Mouse (Mus musculus): ENCODE measurements at regions not wholly inside any gene's neighbourhood (a gene's known extent, or its start where the extent isn't known, plus 50 kb on each side); places are given as distances from the start of the nearest gene placed in this dataset.

GRCm38 (mm10) chr5:118829031-118829698 is 268.7 kb downstream of the Med13l start:
- no peak for TF ChIP-seq ZMIZ1 (IDR thresholded peaks at IDR 0.05; ENCODE audit: low read depth, low read length)
- no peak for TF ChIP-seq MYB (IDR thresholded peaks at IDR 0.05; ENCODE audit: low read depth, low read length)
- TF ChIP-seq ZKSCAN1 (IDR thresholded peaks at IDR 0.05; ENCODE audit: low read depth, low read length), result no peak
- no peak for DNase-seq (ENCODE audit: low read depth, low spot score)
- Histone ChIP-seq H3K4me1 (ENCODE audit: control insufficient read depth in 1 of 2, insufficient read depth in 2 of 2, low read length in 2 of 2) (no peaks in the 10 kb centered on the region), H3K4me3 (ENCODE audit: control insufficient read depth in 1 of 2, insufficient read depth in 1 of 2, low read depth in 2 of 2, low read length in 2 of 2) (no peak overlapping the region), H3K9me3 (replicated peaks; ENCODE audit: insufficient read depth, low read length) (no peaks in the 10 kb centered on the region), H3K27ac (ENCODE audit: control insufficient read depth, low read depth, low read length) (no peak overlapping the region), H3K9ac (ENCODE audit: control insufficient read depth, low read depth, low read length, poor library complexity, severe bottlenecking) (no peak overlapping the region), H3K27me3 (ENCODE audit: control insufficient read depth in 1 of 2, insufficient read depth in 2 of 2, low read length in 2 of 2) (no peaks in the 10 kb centered on the region), H3K36me3 (ENCODE audit: control insufficient read depth in 1 of 2, insufficient read depth in 2 of 2, low read length in 2 of 2) (no peaks in the 10 kb centered on the region), H3K79me2 (ENCODE audit: control insufficient read depth, insufficient read depth, low read length, poor library complexity) (no peaks in the 10 kb centered on the region)

GRCm38 (mm10) chr5:118832701-118833100 is 272.2 kb downstream of the Med13l start:
- no peak overlapping the region for H3K4me3 ChIP-seq (ENCODE audit: control insufficient read depth in 1 of 2, insufficient read depth in 1 of 2, low read depth in 2 of 2, low read length in 2 of 2)
- H3K27me3 ChIP-seq (ENCODE audit: control insufficient read depth in 1 of 2, insufficient read depth in 2 of 2, low read length in 2 of 2), result no peaks in the 10 kb centered on the region
- H3K27ac ChIP-seq (ENCODE audit: control insufficient read depth, low read depth, low read length), result no peak overlapping the region
- TF ChIP-seq BHLHE40 (IDR thresholded peaks at IDR 0.05; ENCODE audit: borderline replicate concordance, low read depth, low read length), result no peak
- TF ChIP-seq ZNF384 (IDR thresholded peaks at IDR 0.05; ENCODE audit: low read depth, low read length), result no peak
- no peak for TF ChIP-seq MAZ (IDR thresholded peaks at IDR 0.05; ENCODE audit: low read depth, low read length)
- TF ChIP-seq UBTF (IDR thresholded peaks at IDR 0.05; ENCODE audit: borderline replicate concordance, insufficient read depth, low read depth, low read length), result no peak
- no peak for TF ChIP-seq POLR2A (IDR thresholded peaks at IDR 0.05; ENCODE audit: control insufficient read depth in 1 of 2, insufficient read depth in 1 of 2, low read depth in 1 of 2, low read length in 2 of 2, poor library complexity in 1 of 2)
- TF ChIP-seq ETS1 (IDR thresholded peaks at IDR 0.05; ENCODE audit: low read depth, low read length), result no peak
- no peak for TF ChIP-seq E2F4 (IDR thresholded peaks at IDR 0.05; ENCODE audit: borderline replicate concordance, low read depth, low read length)
- TF ChIP-seq TBP (IDR thresholded peaks at IDR 0.05; ENCODE audit: low read depth, low read length), result no peak
- TF ChIP-seq SIN3A (IDR thresholded peaks at IDR 0.05; ENCODE audit: low read length), result no peak
- H3K9ac ChIP-seq (ENCODE audit: control insufficient read depth, low read depth, low read length, poor library complexity, severe bottlenecking), result no peak overlapping the region
- no peaks in the 10 kb centered on the region for H3K79me2 ChIP-seq (ENCODE audit: control insufficient read depth, insufficient read depth, low read length, poor library complexity)
- H3K4me1 ChIP-seq (ENCODE audit: control insufficient read depth in 1 of 2, insufficient read depth in 2 of 2, low read length in 2 of 2), result no peaks in the 10 kb centered on the region
- H3K9me3 ChIP-seq (replicated peaks; ENCODE audit: insufficient read depth, low read length), result no peaks in the 10 kb centered on the region
- no peak for DNase-seq (ENCODE audit: low read depth, low spot score)
- no peaks in the 10 kb centered on the region for H3K36me3 ChIP-seq (ENCODE audit: control insufficient read depth in 1 of 2, insufficient read depth in 2 of 2, low read length in 2 of 2)

- no peaks in the 10 kb centered on the region for H3K79me2 ChIP-seq (ENCODE audit: control insufficient read depth, insufficient read depth, low read length, poor library complexity)
- H3K9ac ChIP-seq (ENCODE audit: control insufficient read depth, low read depth, low read length, poor library complexity, severe bottlenecking), result no peak overlapping the region
- H3K27me3 ChIP-seq (ENCODE audit: control insufficient read depth in 1 of 2, insufficient read depth in 2 of 2, low read length in 2 of 2), result no peaks in the 10 kb centered on the region
- no peak for DNase-seq (ENCODE audit: low read depth, low spot score)
- H3K4me3 ChIP-seq (ENCODE audit: control insufficient read depth in 1 of 2, insufficient read depth in 1 of 2, low read depth in 2 of 2, low read length in 2 of 2), result no peak overlapping the region
- no peaks in the 10 kb centered on the region for H3K4me1 ChIP-seq (ENCODE audit: control insufficient read depth in 1 of 2, insufficient read depth in 2 of 2, low read length in 2 of 2)
- no peak for TF ChIP-seq NRF1 (IDR thresholded peaks at IDR 0.05; ENCODE audit: insufficient read depth, low read depth, low read length, poor library complexity, severe bottlenecking)
- no peak for TF ChIP-seq JUND (IDR thresholded peaks at IDR 0.05; ENCODE audit: low read depth, low read length)
- no peak for TF ChIP-seq POLR2A (IDR thresholded peaks at IDR 0.05; ENCODE audit: control insufficient read depth in 1 of 2, insufficient read depth in 1 of 2, low read depth in 1 of 2, low read length in 2 of 2, poor library complexity in 1 of 2)
- no peak for TF ChIP-seq POLR2AphosphoS2 (IDR thresholded peaks at IDR 0.05; ENCODE audit: low read length)
- no peaks in the 10 kb centered on the region for H3K36me3 ChIP-seq (ENCODE audit: control insufficient read depth in 1 of 2, insufficient read depth in 2 of 2, low read length in 2 of 2)
- no peaks in the 10 kb centered on the region for H3K9me3 ChIP-seq (replicated peaks; ENCODE audit: insufficient read depth, low read length)
- no peak overlapping the region for H3K27ac ChIP-seq (ENCODE audit: control insufficient read depth, low read depth, low read length)
These were observed 273.6 kb downstream of the Med13l start for GRCm38 (mm10) chr5:118834129-118834528.
